Mouse (Mus musculus) frontal cortex, postnatal 10 days (tissue): Measurements from ENCODE around the gene Dpep3.

Source experiments
- DNase-seq, 2 experiments: peaks; one replicate each; pipeline ENCODE4 v3.0.0; 2022; ENCODE audit warnings: low spot score in 2 of 2, mixed read lengths in 1 of 2

Dpep3 gene

GRCm38 (mm10) chr8:105981146-105981545 is 1.9 kb upstream of the Dpep3 start:
- no peak for DNase-seq

- DNase-seq: no peak
Observed at GRCm38 (mm10) chr8:105975363-105975762, 3.9 kb downstream of the Dpep3 start.

- no peak for DNase-seq
Observed at GRCm38 (mm10) chr8:105971019-105971720, 8.1 kb downstream of the Dpep3 start.

- no peak for DNase-seq
Observed at GRCm38 (mm10) chr8:105969367-105969766, 9.9 kb downstream of the Dpep3 start.

GRCm38 (mm10) chr8:105966692-105967311 is 12.4 kb downstream of the Dpep3 start:
- DNase-seq: no peak

GRCm38 (mm10) chr8:105965905-105966341 is 13.3 kb downstream of the Dpep3 start, which contains the start of gene Slc12a4:
Slc12a4 (minus strand) TSS chr8:105966097.
- peak in 1 of 2 experiments; percentile 56 for DNase-seq

- no peak for DNase-seq
Observed at GRCm38 (mm10) chr8:105965266-105965904, 13.8 kb downstream of the Dpep3 start.

GRCm38 (mm10) chr8:105964506-105965265 is 14.5 kb downstream of the Dpep3 start:
- DNase-seq: no peak

- DNase-seq: no peak
Observed at GRCm38 (mm10) chr8:105961536-105961935, 17.7 kb downstream of the Dpep3 start.

GRCm38 (mm10) chr8:105961101-105961500 is 18.1 kb downstream of the Dpep3 start:
- no peak for DNase-seq

GRCm38 (mm10) chr8:105959350-105959749 is 19.9 kb downstream of the Dpep3 start:
- DNase-seq: no peak

GRCm38 (mm10) chr8:105957813-105958212 is 21.4 kb downstream of the Dpep3 start:
- DNase-seq: no peak

- no peak for DNase-seq
Observed at GRCm38 (mm10) chr8:105956556-105956955, 22.7 kb downstream of the Dpep3 start.

- peak in 1 of 2 experiments; percentile 56 for DNase-seq
Observed at GRCm38 (mm10) chr8:105951057-105951659, 28.1 kb downstream of the Dpep3 start.

- peak; percentile 64 to 69 for DNase-seq
Observed at GRCm38 (mm10) chr8:105949350-105949749, 29.9 kb downstream of the Dpep3 start.

- DNase-seq: no peak
Observed at GRCm38 (mm10) chr8:105943321-105943739, 35.9 kb downstream of the Dpep3 start, which contains the start of gene Lcat. Lcat (minus strand) TSS chr8:105943382.

GRCm38 (mm10) chr8:105942542-105942941 is 36.7 kb downstream of the Dpep3 start:
- DNase-seq: no peak

GRCm38 (mm10) chr8:105942026-105942425 is 37.2 kb downstream of the Dpep3 start:
- no peak for DNase-seq

GRCm38 (mm10) chr8:105938306-105938669 is 40.9 kb downstream of the Dpep3 start, which contains the start of gene Psmb10:
Psmb10 (minus strand) TSS chr8:105938444.
- DNase-seq: no peak

- no peak for DNase-seq
Observed at GRCm38 (mm10) chr8:105937496-105938305, 41.5 kb downstream of the Dpep3 start.
